Mouse (Mus musculus) hindlimb bud, embryonic 11.5 days (tissue): Measurements from ENCODE around the gene Tuba1a.
"Not testable (repeated sequence)": the region's sequence is repeated elsewhere in the genome, so short reads cannot be mapped to it uniquely, and the experiment has no call there.

ENCODE experiments used
- DNase-seq: peaks from one replicate; pipeline ENCODE4 v3.0.0-alpha.2; 2012; ENCODE audit warnings: low read depth, low spot score; ENCODE audit errors: extremely low spot score

Gene Tuba1a

DNA sequence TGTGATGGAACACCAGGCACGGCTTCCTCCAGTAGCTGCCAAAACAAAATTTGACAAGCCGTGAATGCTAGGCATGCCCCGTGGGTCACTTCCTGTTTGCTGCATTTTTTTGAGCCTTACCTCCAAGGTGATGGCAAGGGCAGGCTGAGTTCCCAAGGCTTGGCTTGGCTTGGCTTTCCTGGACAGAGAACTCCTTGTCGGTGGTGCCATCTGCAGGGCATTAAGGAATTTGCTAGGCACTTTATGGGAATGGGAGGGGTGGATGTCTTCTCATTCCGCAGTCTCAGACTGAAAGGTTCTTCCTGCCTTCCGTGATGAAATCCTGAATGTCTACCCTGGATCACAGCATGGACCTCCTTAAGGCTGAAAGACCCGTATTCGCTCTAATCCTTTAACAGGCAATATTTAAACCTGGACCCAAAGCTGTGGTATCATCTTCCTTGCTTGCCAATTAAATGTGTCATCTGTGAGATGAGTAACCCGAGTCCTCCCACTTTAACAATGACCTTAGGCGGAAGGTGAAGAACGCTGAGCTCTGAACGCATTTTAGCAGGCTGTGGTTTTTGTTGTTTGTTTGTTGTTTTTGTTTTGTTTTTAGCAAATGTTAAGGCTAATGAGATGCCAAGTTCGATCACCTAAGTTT, 24.8 kb downstream of the Tuba1a start:
- no peak for DNase-seq

DNA sequence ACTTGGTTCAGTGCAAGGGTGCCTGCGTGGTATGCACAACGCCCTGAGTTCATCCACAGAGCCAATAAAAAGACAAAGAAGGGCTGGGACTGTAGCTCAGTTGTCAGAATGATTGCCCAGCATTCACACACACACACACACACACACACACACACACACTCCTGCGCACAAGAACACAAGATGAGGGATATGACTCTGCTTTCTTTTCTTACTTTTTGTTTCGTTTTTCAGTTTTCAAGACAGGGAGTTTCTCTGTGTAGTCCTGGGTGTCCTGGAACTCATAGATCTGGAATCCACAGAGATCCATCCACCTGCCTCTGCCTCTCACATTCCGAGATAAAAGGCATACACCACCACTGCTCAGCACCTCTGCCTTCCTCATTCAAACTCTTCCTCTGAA, 25.9 kb downstream of the Tuba1a start:
- DNase-seq = no peak

DNA sequence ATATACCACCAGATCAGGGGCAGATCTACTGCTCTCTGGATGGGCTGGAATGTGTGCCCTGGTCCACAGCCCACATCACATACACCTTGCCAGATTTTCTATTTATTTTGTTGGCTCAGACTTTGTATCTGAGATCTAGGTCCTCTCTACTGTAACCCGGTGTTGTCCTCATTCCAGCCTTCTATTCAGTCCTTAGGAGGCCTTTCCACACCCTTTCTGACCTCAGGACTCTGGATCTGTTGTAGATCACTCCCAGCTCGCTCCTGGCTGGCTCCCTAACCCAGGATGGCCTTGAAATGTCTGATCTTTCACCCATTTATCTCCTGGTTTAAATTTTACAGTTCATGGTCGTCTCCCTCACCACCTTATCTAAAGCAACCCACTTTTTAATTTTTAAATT, 28.8 kb downstream of the Tuba1a start:
- DNase-seq = no peak

DNA sequence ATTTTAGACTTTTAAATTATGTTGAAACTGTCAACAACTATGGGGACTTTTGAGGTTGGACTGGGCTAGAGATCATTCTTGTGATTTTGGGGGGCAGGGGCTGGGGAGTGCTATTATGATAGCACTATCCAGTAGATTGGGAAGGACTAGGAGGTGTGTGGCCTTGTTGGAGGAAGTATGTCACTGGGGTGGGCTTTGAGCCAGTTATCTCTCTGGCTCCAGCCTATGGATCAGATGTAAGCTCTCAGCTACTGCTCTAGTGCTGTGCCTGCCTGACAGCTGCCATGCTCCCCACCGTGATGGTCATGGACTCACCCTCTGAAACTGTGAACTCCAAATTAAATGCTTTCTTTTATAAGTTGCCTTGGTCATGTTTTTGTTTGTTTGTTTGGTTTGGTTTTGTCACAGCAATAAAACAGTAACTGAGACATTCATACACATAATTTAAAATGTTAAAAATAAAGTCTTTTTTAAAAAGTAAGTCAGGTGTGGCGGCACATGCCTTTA, 30.4 kb downstream of the Tuba1a start:
- DNase-seq = no peak

DNA sequence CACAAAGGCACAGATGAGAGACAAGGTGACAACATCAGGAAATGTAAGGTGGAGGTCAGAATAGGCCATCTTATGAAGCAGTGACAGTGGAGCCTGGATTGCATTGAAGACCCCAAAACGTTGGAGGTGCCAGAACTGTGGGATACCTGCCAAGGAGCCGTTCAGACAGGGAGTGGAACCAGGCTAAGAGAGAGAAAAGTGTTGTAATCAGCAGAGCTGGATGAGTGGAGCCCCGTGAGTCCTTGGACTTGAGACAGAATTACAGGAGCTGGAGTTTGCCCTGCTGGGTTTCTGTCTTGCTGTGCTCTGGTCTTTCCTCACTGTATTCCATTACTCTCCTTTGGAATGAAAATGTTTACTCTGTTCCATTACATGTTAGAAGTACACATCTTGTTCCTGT, 30.9 kb downstream of the Tuba1a start:
- DNase-seq = no peak

DNA sequence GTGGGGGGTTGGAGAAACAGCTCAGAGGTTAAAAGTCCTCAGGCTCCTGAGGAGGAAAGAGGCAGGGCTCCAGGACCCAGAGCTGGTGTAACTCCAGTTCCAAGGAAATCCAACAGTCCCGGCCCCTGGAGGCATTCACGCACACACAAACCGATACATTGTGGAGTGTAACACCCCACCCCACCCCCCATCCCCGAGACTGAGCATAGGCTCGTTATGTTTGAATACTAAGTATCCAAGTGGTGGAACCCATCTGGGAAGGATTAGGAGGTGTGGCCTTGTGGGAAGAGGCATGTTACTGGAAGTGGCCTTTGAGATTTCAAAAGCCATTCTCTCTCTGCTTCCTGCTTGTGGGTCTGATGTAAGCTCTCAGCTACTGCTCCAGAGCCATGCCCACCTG, 32.0 kb downstream of the Tuba1a start:
- no peak for DNase-seq

- not testable (repeated sequence) for DNase-seq
Observed at GRCm38 (mm10) chr15:98918499-98918895, 35.0 kb downstream of the Tuba1a start.

DNA sequence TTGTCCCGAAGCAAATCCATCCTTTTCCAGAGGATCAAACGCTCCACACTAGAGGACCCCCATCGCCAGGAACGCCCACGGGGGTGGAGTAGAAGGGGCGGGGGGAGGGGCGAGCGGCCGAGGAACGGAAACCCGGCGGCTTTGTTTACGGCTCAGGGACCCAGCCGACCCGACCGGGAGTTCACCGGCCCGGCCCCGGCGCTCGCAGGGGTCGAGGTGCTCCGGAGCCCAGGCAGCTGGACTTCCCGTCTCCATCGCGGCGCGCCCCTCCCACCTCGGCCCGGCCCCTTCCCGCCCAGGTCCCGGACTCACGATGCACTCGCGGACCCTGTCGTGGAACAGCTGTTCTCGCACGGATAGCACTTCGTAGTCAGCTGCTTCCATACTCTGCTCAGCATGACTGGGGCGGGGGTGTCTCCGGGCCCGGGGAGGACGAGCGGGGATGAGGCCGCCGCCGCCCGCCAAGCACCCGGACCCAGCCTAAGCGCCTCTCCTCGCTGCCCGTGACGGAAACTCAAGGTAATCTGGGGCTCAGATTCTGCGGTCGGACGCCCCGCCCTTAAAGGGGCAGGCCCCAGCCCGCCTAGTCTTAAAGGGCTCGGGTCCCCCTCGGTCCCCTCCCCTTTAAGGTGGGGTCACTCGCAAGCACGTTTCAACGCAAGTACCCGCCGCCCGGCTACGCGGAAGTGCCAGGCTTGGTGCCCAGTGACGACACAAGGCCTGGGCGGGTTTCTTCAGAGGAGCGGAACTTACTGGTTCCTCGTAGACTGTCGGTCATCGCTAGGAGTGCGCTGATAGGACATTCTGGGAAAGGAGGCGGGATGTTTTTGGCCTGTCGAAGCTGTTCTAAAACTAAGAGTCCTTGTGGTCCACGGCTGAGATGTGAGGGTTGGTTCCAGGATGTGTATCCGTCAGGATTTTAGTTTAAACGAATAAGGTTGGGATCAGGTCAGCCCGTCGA, 35.7 kb downstream of the Tuba1a start, which contains the start of gene Lmbr1l:
Gene Lmbr1l, minus strand, starts transcription at position 694 of the 961 bp plus-strand sequence.
- peak; percentile 96 for DNase-seq

DNA sequence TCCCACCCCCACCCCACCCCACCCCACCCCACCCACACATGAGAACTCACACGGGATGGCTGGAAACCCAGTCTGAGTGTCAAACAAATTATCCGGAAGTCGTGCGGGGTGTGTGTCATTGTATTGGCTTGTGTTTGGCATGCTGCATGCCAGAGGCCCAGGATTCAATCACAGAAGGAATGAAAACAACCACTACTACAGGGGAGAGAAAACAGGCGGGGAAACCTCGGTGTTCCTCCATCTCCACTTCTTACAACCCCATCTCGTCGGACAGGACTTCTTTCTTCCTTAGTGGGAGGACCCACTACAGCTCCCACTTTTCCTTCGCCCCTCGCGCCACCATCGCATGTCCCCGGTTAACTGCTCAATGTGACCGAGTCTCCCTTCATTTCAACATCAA, 36.4 kb downstream of the Tuba1a start:
- DNase-seq = no peak

- no peak for DNase-seq
Observed at GRCm38 (mm10) chr15:98916016-98916415, 37.5 kb downstream of the Tuba1a start.

- DNase-seq = no peak
Observed at GRCm38 (mm10) chr15:98914903-98915302, 38.6 kb downstream of the Tuba1a start.

DNA sequence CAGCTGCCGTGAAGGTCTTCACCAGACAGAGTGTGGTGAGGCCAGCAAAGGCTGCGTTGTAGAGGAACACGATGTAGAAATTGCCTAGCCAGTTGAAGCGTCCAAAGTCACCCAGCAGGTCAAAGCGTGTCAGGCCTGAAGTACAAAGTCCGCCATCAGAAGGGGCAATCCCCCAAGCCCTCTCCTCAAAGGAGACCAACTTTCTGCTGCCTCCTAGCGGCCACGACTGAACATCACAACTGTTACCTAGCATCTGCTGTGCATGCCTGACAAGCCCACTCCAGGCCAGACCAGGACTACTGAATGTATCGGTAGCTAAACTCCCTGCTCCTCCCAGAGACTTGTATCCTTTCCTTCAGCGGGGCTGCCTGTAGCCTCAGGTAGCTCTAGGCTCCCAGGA, 48.8 kb downstream of the Tuba1a start:
- DNase-seq = no peak

- DNase-seq = no peak
Observed at GRCm38 (mm10) chr15:98902600-98902999, 50.9 kb downstream of the Tuba1a start.

- no peak for DNase-seq
Observed at GRCm38 (mm10) chr15:98901530-98901929, 52.0 kb downstream of the Tuba1a start.
